Mouse (Mus musculus) cerebellum, postnatal 25 days (tissue): ENCODE data around the gene Grtp1.

Experiments used
- DNase-seq, 2 experiments: peaks; one replicate each; pipeline ENCODE4 v3.0.0; 2021; ENCODE audit warnings: mixed read lengths in 2 of 2

The Grtp1 gene

GRCm38 (mm10) chr8:13170510-13170909 lies 29.9 kb downstream of the Grtp1 start:
- DNase-seq: no peak

GRCm38 (mm10) chr8:13164361-13164760 lies 36.1 kb downstream of the Grtp1 start:
- no peak for DNase-seq

- DNase-seq: no peak
These were observed 36.9 kb downstream of the Grtp1 start for GRCm38 (mm10) chr8:13163563-13163962.

- DNase-seq: no peak
These were observed 38.3 kb downstream of the Grtp1 start for GRCm38 (mm10) chr8:13162098-13162497.

GRCm38 (mm10) chr8:13160691-13161090 lies 39.7 kb downstream of the Grtp1 start:
- no peak for DNase-seq

GRCm38 (mm10) chr8:13159377-13159881 lies 41.0 kb downstream of the Grtp1 start:
- DNase-seq: no peak

GRCm38 (mm10) chr8:13158718-13159376 lies 41.6 kb downstream of the Grtp1 start, which contains the start of gene Lamp1:
Gene Lamp1, plus strand, starts transcription at chr8:13159161.
- peak; percentile 99 to 100 for DNase-seq

- no peak for DNase-seq
These were observed 43.9 kb downstream of the Grtp1 start for GRCm38 (mm10) chr8:13156327-13157097.

- no peak for DNase-seq
These were observed 45.1 kb downstream of the Grtp1 start for GRCm38 (mm10) chr8:13155358-13155757.

GRCm38 (mm10) chr8:13154099-13154498 lies 46.3 kb downstream of the Grtp1 start:
- no peak for DNase-seq

- DNase-seq: no peak
These were observed 49.5 kb downstream of the Grtp1 start for GRCm38 (mm10) chr8:13150929-13151328.

- peak; percentile 38 to 64 for DNase-seq
These were observed 50.6 kb downstream of the Grtp1 start for GRCm38 (mm10) chr8:13149866-13150265.

GRCm38 (mm10) chr8:13149287-13149686 lies 51.1 kb downstream of the Grtp1 start:
- DNase-seq: no peak

- no peak for DNase-seq
These were observed 51.9 kb downstream of the Grtp1 start for GRCm38 (mm10) chr8:13148476-13148875.

GRCm38 (mm10) chr8:13141681-13142080 lies 58.7 kb downstream of the Grtp1 start:
- no peak for DNase-seq

GRCm38 (mm10) chr8:13139641-13140182 lies 60.7 kb downstream of the Grtp1 start:
- no peak for DNase-seq

- DNase-seq: peak; percentile 56 to 81
These were observed 68.2 kb downstream of the Grtp1 start for GRCm38 (mm10) chr8:13132220-13132619.

GRCm38 (mm10) chr8:13124897-13125296 lies 75.5 kb downstream of the Grtp1 start:
- no peak for DNase-seq

- no peak for DNase-seq
These were observed 77.5 kb downstream of the Grtp1 start for GRCm38 (mm10) chr8:13122887-13123421.
